Mouse (Mus musculus): Measurements from ENCODE around the gene Rad51c. TPM values are rescaled to one million over a fixed set of nuclear protein-coding genes. Genes with fewer than 3 reads are reported as not detected.

Gene Rad51c
- polyA plus RNA-seq, 1 experiment, result 0.66 TPM

GRCm38 (mm10) chr11:87367061-87367460, 37.7 kb downstream of the Rad51c start:
- DNase-seq (ENCODE audit: low read depth), result no peak

- DNase-seq (ENCODE audit: low read depth), result no peak
Observed at GRCm38 (mm10) chr11:87365120-87365519, 39.6 kb downstream of the Rad51c start.

- DNase-seq (ENCODE audit: low read depth), result no peak
Observed at GRCm38 (mm10) chr11:87359262-87359612, 45.5 kb downstream of the Rad51c start.

- no peak for DNase-seq (ENCODE audit: low read depth)
Observed at GRCm38 (mm10) chr11:87358331-87359261, 46.2 kb downstream of the Rad51c start, which contains the start of gene Ppm1e. Gene Ppm1e, minus strand, starts transcription at chr11:87359023.

GRCm38 (mm10) chr11:87357317-87358300, 47.1 kb downstream of the Rad51c start:
- no peak for DNase-seq (ENCODE audit: low read depth)

GRCm38 (mm10) chr11:87354861-87355260, 49.9 kb downstream of the Rad51c start:
- DNase-seq (ENCODE audit: low read depth), result no peak

GRCm38 (mm10) chr11:87353646-87354170, 51.0 kb downstream of the Rad51c start:
- no peak for DNase-seq (ENCODE audit: low read depth)

Other genes starting within 250 kb of the Rad51c start
- 0.65 and 0.84 TPM in 2 replicates for gene Ppm1e, start 45.9 kb downstream of the Rad51c start, polyA plus RNA-seq (2012; rRNA removed)
- 0.38 and 0.62 TPM in 2 replicates for gene Tex14, start 111 bp upstream of the Rad51c start, polyA plus RNA-seq (2012; rRNA removed)
- gene Gm11492, start 161.7 kb upstream of the Rad51c start, polyA plus RNA-seq (2012; rRNA removed), result 0.15 and 0.37 TPM in 2 replicates
- gene Sept4, start 163.9 kb upstream of the Rad51c start, polyA plus RNA-seq (2012; rRNA removed), result 39.0 and 40.1 TPM in 2 replicates
- gene Mtmr4, start 187.2 kb upstream of the Rad51c start, polyA plus RNA-seq (2012; rRNA removed), result 29.9 and 31.7 TPM in 2 replicates
- gene Hsf5, start 212.2 kb upstream of the Rad51c start, polyA plus RNA-seq (2012; rRNA removed), result 0.27 and 0.51 TPM in 2 replicates

All from gonadal fat pad, adult 2 months (tissue).